10 mouse cellular contexts compared by ENCODE assay signal in genomic region chr8:89045726-89046125, GRCm38 (mm10). TPM values are rescaled to one million over a fixed set of nuclear protein-coding genes. Genes with fewer than 3 reads are reported as not detected.
A peak's percentile ranks its signal among the peaks of the same experiment; 100 is the strongest.
DNase-seq lines count a peak whose midpoint lies in the region; ATAC-seq lines count a peak whose summit lies in the region.
"Had no signal": no experiment of that assay in that cellular context is flagged by ENCODE, and none has a peak within 500 bp of the region (broad histone marks: within the 10 kb centered on the region; RNA-seq: fewer than 3 reads in every experiment).

No protein-coding gene starts in this region.

- H3K27me3 ChIP-seq in kidney, embryonic 14.5 days (ENCODE audit: control insufficient read depth, insufficient read depth, low read length) = peaks cover 12% of the 10 kb centered on the region
- H3K27me3 ChIP-seq in forebrain, embryonic 16.5 days (replicated peaks; ENCODE audit: control insufficient read depth, insufficient read depth, low read length) = 0 out of 2 replicates have a peak, but pooled peaks cover 11% of the 10 kb centered on the region
- peaks cover 65% of the 10 kb centered on the region for H3K27me3 ChIP-seq in limb, embryonic 13.5 days
- H3K27me3 ChIP-seq in neural tube, embryonic 11.5 days (ENCODE audit: control insufficient read depth, insufficient read depth, low read length) = peaks cover 4% of the 10 kb centered on the region; the same call in 1 of the 2 replicates

- H3K9ac ChIP-seq in kidney, embryonic 14.5 days (ENCODE audit: low read depth, low read length) = peak overlapping the region; percentile 96
- 0 out of 2 replicates have a peak overlapping the region, but pooled peaks have one; percentile 34 for H3K9ac ChIP-seq in forebrain, embryonic 16.5 days (replicated peaks; ENCODE audit: low read depth, low read length)
- H3K9ac ChIP-seq in limb, embryonic 13.5 days = peak overlapping the region; percentile 99
- H3K9ac ChIP-seq in neural tube, embryonic 11.5 days (ENCODE audit: low read length) = peak overlapping the region; percentile 99
- H3K9ac ChIP-seq: lung, embryonic 15.5 days had no signal

- H3K4me3 ChIP-seq in kidney, embryonic 14.5 days (ENCODE audit: low read length) = peak overlapping the region; percentile 75
- H3K4me3 ChIP-seq in forebrain, embryonic 16.5 days (replicated peaks; ENCODE audit: low read length) = peak overlapping the region; percentile 67
- H3K4me3 ChIP-seq in limb, embryonic 13.5 days = peak overlapping the region; percentile 70
- peak overlapping the region; percentile 86 for H3K4me3 ChIP-seq in neural tube, embryonic 11.5 days (ENCODE audit: low read depth, low read length)

- DNase-seq in kidney, adult 9 months = no peak
- peak; percentile 38 for DNase-seq in neural tube, embryonic 11.5 days (ENCODE audit: low spot score)
- no peak for DNase-seq in natural killer cell, adult 2 months (ENCODE audit: low spot score in 2 of 2)
- no peak for DNase-seq in right cerebral cortex, postnatal 36 days (ENCODE audit: low spot score in 2 of 2)
- DNase-seq in cerebellum, postnatal 4 days (ENCODE audit: low spot score in 2 of 2) = no peak
- DNase-seq: gastrocnemius, postnatal 10 days had no signal

- no peak for ATAC-seq in kidney, embryonic 14.5 days (ENCODE audit: low FRiP score, low TSS enrichment)
- ATAC-seq in forebrain, embryonic 16.5 days = no peak
- no peak for ATAC-seq in limb, embryonic 13.5 days (ENCODE audit: low FRiP score, low read depth)
- ATAC-seq in neural tube, embryonic 11.5 days (ENCODE audit: insufficient read depth, low FRiP score, low TSS enrichment) = no peak

- peak overlapping the region; percentile 65 for H3K4me2 ChIP-seq in kidney, embryonic 14.5 days (replicated peaks; ENCODE audit: low read depth, low read length)
- peak overlapping the region; percentile 91 for H3K4me2 ChIP-seq in forebrain, embryonic 16.5 days (ENCODE audit: low read length)
- peak overlapping the region; percentile 76 for H3K4me2 ChIP-seq in limb, embryonic 13.5 days (replicated peaks)
- peak overlapping the region; percentile 47 for H3K4me2 ChIP-seq in neural tube, embryonic 11.5 days (ENCODE audit: low read depth)

- WGBS in kidney, embryonic 14.5 days = 0% methylated on average over 17 of the region's 17 CpGs
- WGBS in forebrain, embryonic 16.5 days = 2% methylated on average over 17 of the region's 17 CpGs
- 4% methylated on average over 17 of the region's 17 CpGs for WGBS in limb, embryonic 13.5 days
- under 1% methylated on average over 17 of the region's 17 CpGs for WGBS in neural tube, embryonic 11.5 days

- peaks cover 18% of the 10 kb centered on the region; the same call in 1 of the 2 replicates for H3K4me1 ChIP-seq in kidney, embryonic 14.5 days (ENCODE audit: control insufficient read depth, insufficient read depth, low read length)
- peaks cover 63% of the 10 kb centered on the region for H3K4me1 ChIP-seq in forebrain, embryonic 16.5 days (replicated peaks; ENCODE audit: control insufficient read depth, insufficient read depth, low read length)
- H3K4me1 ChIP-seq in limb, embryonic 13.5 days = peaks cover 38% of the 10 kb centered on the region
- peaks cover 5% of the 10 kb centered on the region; the same call in 1 of the 2 replicates for H3K4me1 ChIP-seq in neural tube, embryonic 11.5 days (ENCODE audit: control insufficient read depth, insufficient read depth, low read length)

- H3K36me3 ChIP-seq in kidney, embryonic 14.5 days (ENCODE audit: control insufficient read depth, insufficient read depth, low read length) = no peaks in the 10 kb centered on the region
- H3K36me3 ChIP-seq in forebrain, embryonic 16.5 days (ENCODE audit: control insufficient read depth, insufficient read depth) = no peaks in the 10 kb centered on the region
- H3K36me3 ChIP-seq in limb, embryonic 13.5 days = no peaks in the 10 kb centered on the region
- H3K36me3 ChIP-seq in neural tube, embryonic 11.5 days (ENCODE audit: control insufficient read depth, insufficient read depth, low read length) = no peaks in the 10 kb centered on the region
- H3K36me3 ChIP-seq: lung, embryonic 15.5 days had no signal

- H3K9me3 ChIP-seq in kidney, embryonic 14.5 days (ENCODE audit: control insufficient read depth, low read length) = no peaks in the 10 kb centered on the region
- H3K9me3 ChIP-seq in forebrain, embryonic 16.5 days (ENCODE audit: control insufficient read depth, low read length) = no peaks in the 10 kb centered on the region
- H3K9me3 ChIP-seq in limb, embryonic 13.5 days = no peaks in the 10 kb centered on the region
- H3K9me3 ChIP-seq in neural tube, embryonic 11.5 days (ENCODE audit: control insufficient read depth, low read length) = no peaks in the 10 kb centered on the region
- H3K9me3 ChIP-seq: lung, embryonic 15.5 days had no signal

- H3K27ac ChIP-seq in kidney, embryonic 14.5 days (ENCODE audit: low read depth, low read length) = peak overlapping the region; percentile 99
- H3K27ac ChIP-seq in forebrain, embryonic 16.5 days (ENCODE audit: low read length) = peak overlapping the region; percentile 53
- peak overlapping the region; percentile 99 for H3K27ac ChIP-seq in limb, embryonic 13.5 days
- peak overlapping the region; percentile 99 for H3K27ac ChIP-seq in neural tube, embryonic 11.5 days (ENCODE audit: low read depth, low read length)
- H3K27ac ChIP-seq: lung, embryonic 15.5 days had no signal

RNA-seq across cellular contexts. Expression of gene Sall1, which starts 1.8 kb away (rescaled TPM):
- polyA plus RNA-seq in kidney, embryonic 14.5 days (2014; fragmentation: Nextera tagmentation; extraction: Ambion mirVana) = 44.4 and 64.6 TPM in 2 replicates
- polyA plus RNA-seq in forebrain, embryonic 16.5 days (2015; fragmentation: Nextera tagmentation; extraction: Ambion mirVana) = 12.5 and 14.6 TPM in 2 replicates
- polyA plus RNA-seq in limb, embryonic 13.5 days (2015; fragmentation: Nextera tagmentation; extraction: Ambion mirVana) = 13.2 and 15.3 TPM in 2 replicates
- 32.3 and 35.2 TPM in 2 replicates for polyA plus RNA-seq in neural tube, embryonic 11.5 days (2014; fragmentation: Nextera tagmentation; extraction: Ambion mirVana)

Comparison
In these comparisons a context has a peak if more than half of its experiments do, and no peak if none do; other contexts are left out.
1. H3K9ac ChIP-seq: peak in every context shown above with its lines; median percentile 99 in limb, embryonic 13.5 days; 99 in neural tube, embryonic 11.5 days; 96 in kidney, embryonic 14.5 days; 34 in forebrain, embryonic 16.5 days.